Mouse (Mus musculus) megakaryocyte, embryonic 14.5 days (primary cell): ENCODE measurements around the gene Madd.

Experiments
- FLI1 ChIP-seq: IDR thresholded peaks from 2 replicates; pipeline ENCODE4 v1.6.1; 2012; ENCODE audit warnings: low read length, inconsistent platforms, mixed read lengths
- GATA1 ChIP-seq: IDR thresholded peaks from 3 replicates; pipeline ENCODE4 v1.6.1; 2012; ENCODE audit warnings: mixed read lengths, low read length, inconsistent platforms, borderline replicate concordance

DNA sequence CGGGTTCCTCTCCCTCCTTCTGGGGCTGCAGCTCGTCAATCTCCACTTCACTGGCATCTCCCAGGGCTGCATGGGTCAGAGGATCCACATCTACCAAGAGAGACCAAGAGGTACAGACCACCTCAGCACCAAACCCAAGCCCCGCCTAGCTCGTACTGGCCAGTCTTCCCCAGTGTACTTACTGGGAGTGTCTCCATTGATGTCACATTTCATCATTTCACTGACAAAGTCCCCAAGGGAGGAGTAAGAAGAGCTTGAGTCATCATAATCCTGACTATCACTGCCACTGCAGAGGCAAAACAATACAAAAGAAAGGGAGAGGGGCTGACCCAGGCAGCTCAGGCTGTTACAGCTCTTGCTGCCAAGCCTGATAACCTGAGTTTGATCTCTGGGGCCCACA lies 16.0 kb downstream of the Madd start:
- TF ChIP-seq FLI1: no peak
- TF ChIP-seq GATA1: no peak
